Mouse (Mus musculus): Measurements from ENCODE around the gene Gmfg. TPM values are rescaled to one million over a fixed set of nuclear protein-coding genes. Genes with fewer than 3 reads are reported as not detected.

Gmfg gene
- polyA plus RNA-seq, 1 experiment from 2014 or later: 1.8 TPM

DNA sequence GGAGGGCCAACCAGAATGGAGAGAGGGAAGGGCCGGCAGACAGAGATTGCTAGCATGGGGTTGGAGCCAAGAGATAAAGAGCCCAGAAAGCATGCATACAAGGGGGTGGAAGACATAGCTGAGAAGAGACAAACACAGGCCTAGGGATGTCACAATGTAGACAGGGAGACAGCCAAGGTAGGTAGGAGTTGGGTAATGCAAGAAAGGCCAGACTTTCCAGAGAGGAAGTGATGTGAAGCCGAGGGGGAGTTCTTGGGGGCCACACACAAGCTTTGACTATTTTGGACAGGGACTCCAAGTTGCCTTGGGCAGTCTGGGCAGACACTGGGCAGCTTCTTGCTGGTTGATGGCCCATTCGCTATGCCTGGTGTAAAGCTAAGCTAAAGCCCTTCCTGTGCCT, 35.3 kb upstream of the Gmfg start:
- peaks cover 75% of the 10 kb centered on the region for H3K36me3 ChIP-seq (ENCODE audit: control insufficient read depth, insufficient read depth, low read length)
- no peak overlapping the region for H3K9ac ChIP-seq (replicated peaks; ENCODE audit: low read depth, low read length)
- 95% methylated on average over 3 of the region's 3 CpGs for WGBS
- H3K9me3 ChIP-seq (ENCODE audit: control insufficient read depth, low read length): no peaks in the 10 kb centered on the region
- no peak overlapping the region for H3K4me2 ChIP-seq (ENCODE audit: low read depth, low read length)
- no peak overlapping the region for H3K27ac ChIP-seq (ENCODE audit: low read depth, low read length)
- no peaks in the 10 kb centered on the region for H3K4me1 ChIP-seq (ENCODE audit: control insufficient read depth, insufficient read depth, low read length)
- H3K4me3 ChIP-seq (ENCODE audit: low read depth, low read length): no peak overlapping the region
- no peak for ATAC-seq (ENCODE audit: low read depth)
- H3K27me3 ChIP-seq (ENCODE audit: control insufficient read depth, insufficient read depth, low read length): no peaks in the 10 kb centered on the region

DNA sequence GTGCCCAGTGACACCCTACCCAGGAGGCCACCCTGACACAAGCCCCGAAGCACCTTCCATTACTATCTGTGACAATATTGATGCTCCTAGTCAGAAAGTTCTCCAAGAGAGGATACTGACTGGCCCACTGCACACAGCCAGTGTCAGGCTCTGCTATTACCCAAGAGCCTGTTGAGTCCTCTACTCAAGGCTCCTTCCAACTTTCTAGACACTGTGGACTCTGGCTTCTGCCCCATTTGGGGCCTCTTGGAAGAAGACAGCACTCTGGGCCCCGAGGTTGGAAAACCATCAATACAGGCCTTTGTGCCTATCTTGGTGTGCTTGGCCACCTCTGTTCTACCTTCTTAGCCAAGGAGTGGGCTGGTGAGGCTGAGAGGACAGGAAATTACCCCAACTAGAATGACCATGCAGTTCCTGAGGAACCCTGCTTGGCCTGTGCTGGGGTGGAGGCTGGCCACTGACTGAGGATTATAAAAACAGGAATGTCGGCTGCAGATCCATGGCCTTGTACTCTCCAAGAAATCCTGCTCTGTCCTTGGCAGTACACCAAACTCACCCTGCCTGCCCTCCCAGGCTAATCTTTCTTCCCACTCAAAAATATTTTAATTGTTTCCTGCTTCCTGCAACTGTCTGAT, 26.3 kb upstream of the Gmfg start:
- no peak overlapping the region for H3K4me3 ChIP-seq (ENCODE audit: low read depth, low read length)
- no peaks in the 10 kb centered on the region for H3K9me3 ChIP-seq (ENCODE audit: control insufficient read depth, low read length)
- no peaks in the 10 kb centered on the region for H3K27me3 ChIP-seq (ENCODE audit: control insufficient read depth, insufficient read depth, low read length)
- no peak for ATAC-seq (ENCODE audit: low read depth)
- peaks cover 45% of the 10 kb centered on the region for H3K36me3 ChIP-seq (ENCODE audit: control insufficient read depth, insufficient read depth, low read length)
- WGBS: 91% methylated on average over 3 of the region's 3 CpGs
- H3K9ac ChIP-seq (replicated peaks; ENCODE audit: low read depth, low read length): no peak overlapping the region
- no peak overlapping the region for H3K27ac ChIP-seq (ENCODE audit: low read depth, low read length)
- H3K4me2 ChIP-seq (ENCODE audit: low read depth, low read length): no peak overlapping the region
- no peaks in the 10 kb centered on the region for H3K4me1 ChIP-seq (ENCODE audit: control insufficient read depth, insufficient read depth, low read length)

DNA sequence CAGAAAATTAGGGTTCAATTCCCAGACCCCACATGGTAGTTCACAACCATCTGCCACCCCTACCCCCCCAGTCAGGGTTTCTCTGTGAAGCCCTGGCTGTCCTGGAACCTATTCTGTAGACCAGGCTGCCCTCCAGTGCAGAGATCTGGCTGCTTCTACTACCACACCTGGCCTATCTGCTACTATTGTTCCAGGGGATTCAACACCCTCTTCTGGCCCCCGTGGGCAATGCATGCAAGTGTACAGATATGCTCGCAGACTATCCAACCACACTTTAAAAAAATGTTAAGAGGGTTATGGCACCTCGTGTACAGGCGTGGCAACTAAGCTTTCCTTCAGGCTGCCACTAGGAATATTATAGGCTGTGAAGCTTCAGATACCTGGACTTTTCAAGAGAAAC, 24.4 kb upstream of the Gmfg start:
- WGBS: 95% methylated on average over 4 of the region's 4 CpGs
- no peak overlapping the region for H3K4me3 ChIP-seq (ENCODE audit: low read depth, low read length)
- no peaks in the 10 kb centered on the region for H3K27me3 ChIP-seq (ENCODE audit: control insufficient read depth, insufficient read depth, low read length)
- no peak overlapping the region for H3K4me2 ChIP-seq (ENCODE audit: low read depth, low read length)
- no peak overlapping the region for H3K9ac ChIP-seq (replicated peaks; ENCODE audit: low read depth, low read length)
- H3K36me3 ChIP-seq (ENCODE audit: control insufficient read depth, insufficient read depth, low read length): peaks cover 49% of the 10 kb centered on the region
- no peak overlapping the region for H3K27ac ChIP-seq (ENCODE audit: low read depth, low read length)
- no peaks in the 10 kb centered on the region for H3K9me3 ChIP-seq (ENCODE audit: control insufficient read depth, low read length)
- ATAC-seq (ENCODE audit: low read depth): no peak
- no peaks in the 10 kb centered on the region for H3K4me1 ChIP-seq (ENCODE audit: control insufficient read depth, insufficient read depth, low read length)

DNA sequence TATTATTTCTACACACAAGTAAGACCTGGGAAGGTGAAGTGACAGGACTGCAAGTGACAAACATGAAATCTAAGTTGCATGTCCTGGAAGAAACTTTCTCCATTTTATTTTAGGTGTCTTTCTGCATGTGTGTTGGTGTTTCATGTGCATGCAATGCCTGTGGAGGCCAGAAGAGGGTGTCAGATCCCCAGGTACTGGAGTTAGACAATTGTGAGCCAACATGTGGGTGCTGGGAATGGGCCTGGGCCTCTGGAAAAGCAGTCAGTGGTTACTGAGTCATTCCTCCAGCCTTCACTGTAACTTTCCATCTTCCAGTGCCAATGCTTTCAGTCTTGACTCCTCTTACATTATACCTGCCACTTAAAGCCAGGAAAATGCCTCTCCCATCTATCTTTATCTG, 19.9 kb upstream of the Gmfg start:
- ATAC-seq (ENCODE audit: low read depth): no peak
- Histone ChIP-seq H3K27me3 (ENCODE audit: control insufficient read depth, insufficient read depth, low read length) (no peaks in the 10 kb centered on the region), H3K4me1 (ENCODE audit: control insufficient read depth, insufficient read depth, low read length) (no peaks in the 10 kb centered on the region), H3K36me3 (ENCODE audit: control insufficient read depth, insufficient read depth, low read length) (peaks cover 47% of the 10 kb centered on the region; the same call in 1 of the 2 replicates), H3K9me3 (ENCODE audit: control insufficient read depth, low read length) (no peaks in the 10 kb centered on the region), H3K9ac (replicated peaks; ENCODE audit: low read depth, low read length) (no peak overlapping the region), H3K4me3 (ENCODE audit: low read depth, low read length) (no peak overlapping the region), H3K4me2 (ENCODE audit: low read depth, low read length) (no peak overlapping the region), H3K27ac (ENCODE audit: low read depth, low read length) (no peak overlapping the region)

DNA sequence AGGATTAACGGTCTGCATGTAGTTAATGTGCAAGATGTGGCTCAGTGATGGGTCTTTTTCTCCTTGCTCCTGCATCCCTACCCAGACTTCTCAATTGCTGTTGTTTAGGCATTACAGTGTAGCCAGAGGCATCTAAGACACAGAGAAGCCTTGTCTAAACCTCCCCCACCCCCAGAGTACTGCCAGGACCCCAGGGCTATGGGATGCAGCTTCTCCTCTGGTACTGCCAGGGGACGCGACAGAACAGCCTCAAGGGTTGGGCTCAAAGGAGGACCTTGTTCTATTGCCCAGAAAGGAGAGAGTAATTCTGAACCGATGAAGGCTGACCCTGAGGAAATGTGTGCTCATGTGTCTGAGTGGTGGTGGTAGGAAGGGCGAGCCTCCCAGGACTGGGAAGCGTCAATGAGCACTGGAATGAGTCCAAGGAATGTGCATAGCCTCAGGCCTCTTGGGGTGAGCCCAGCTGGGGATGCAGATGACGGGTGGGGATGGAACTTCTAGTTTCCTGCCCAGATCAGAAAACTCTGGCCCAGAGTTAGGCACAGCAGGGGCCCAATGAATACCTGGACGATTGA, 19.1 kb upstream of the Gmfg start:
- Histone ChIP-seq H3K27me3 (ENCODE audit: control insufficient read depth, insufficient read depth, low read length) (no peaks in the 10 kb centered on the region), H3K9ac (replicated peaks; ENCODE audit: low read depth, low read length) (no peak overlapping the region), H3K4me1 (ENCODE audit: control insufficient read depth, insufficient read depth, low read length) (no peaks in the 10 kb centered on the region), H3K4me3 (ENCODE audit: low read depth, low read length) (no peak overlapping the region), H3K27ac (ENCODE audit: low read depth, low read length) (no peak overlapping the region), H3K9me3 (ENCODE audit: control insufficient read depth, low read length) (no peaks in the 10 kb centered on the region), H3K4me2 (ENCODE audit: low read depth, low read length) (no peak overlapping the region), H3K36me3 (ENCODE audit: control insufficient read depth, insufficient read depth, low read length) (peaks cover 48% of the 10 kb centered on the region; the same call in 1 of the 2 replicates)
- 69% methylated on average over 8 of the region's 8 CpGs for WGBS
- ATAC-seq (ENCODE audit: low read depth): no peak; the same call in 1 of the 2 replicates

DNA sequence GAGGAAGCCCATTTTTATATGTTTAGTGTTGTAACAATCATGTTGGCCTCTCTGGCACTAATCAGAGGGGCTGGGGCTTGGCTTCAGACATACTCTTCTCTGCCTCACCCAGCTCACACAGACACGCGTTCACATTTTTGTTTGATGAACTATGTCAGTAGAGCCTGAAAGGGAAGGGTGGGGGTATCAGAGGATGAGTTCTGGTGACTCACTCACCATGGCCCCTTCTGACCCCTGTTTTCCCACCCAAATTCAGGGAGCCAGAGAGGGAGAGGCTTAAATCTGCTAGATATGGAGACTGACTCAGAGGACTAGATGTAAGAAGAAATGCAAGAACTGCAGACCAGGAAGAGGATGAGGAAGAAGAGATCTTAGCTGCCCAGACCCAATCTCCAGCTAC, 17.8 kb upstream of the Gmfg start:
- no peak overlapping the region for H3K4me3 ChIP-seq (ENCODE audit: low read depth, low read length)
- 100% methylated on average over 2 of the region's 2 CpGs for WGBS
- H3K36me3 ChIP-seq (ENCODE audit: control insufficient read depth, insufficient read depth, low read length): peaks cover 42% of the 10 kb centered on the region; the same call in 1 of the 2 replicates
- H3K9me3 ChIP-seq (ENCODE audit: control insufficient read depth, low read length): no peaks in the 10 kb centered on the region
- ATAC-seq (ENCODE audit: low read depth): no peak
- H3K4me2 ChIP-seq (ENCODE audit: low read depth, low read length): no peak overlapping the region
- no peak overlapping the region for H3K27ac ChIP-seq (ENCODE audit: low read depth, low read length)
- H3K4me1 ChIP-seq (ENCODE audit: control insufficient read depth, insufficient read depth, low read length): no peaks in the 10 kb centered on the region
- no peak overlapping the region for H3K9ac ChIP-seq (replicated peaks; ENCODE audit: low read depth, low read length)
- no peaks in the 10 kb centered on the region for H3K27me3 ChIP-seq (ENCODE audit: control insufficient read depth, insufficient read depth, low read length)

DNA sequence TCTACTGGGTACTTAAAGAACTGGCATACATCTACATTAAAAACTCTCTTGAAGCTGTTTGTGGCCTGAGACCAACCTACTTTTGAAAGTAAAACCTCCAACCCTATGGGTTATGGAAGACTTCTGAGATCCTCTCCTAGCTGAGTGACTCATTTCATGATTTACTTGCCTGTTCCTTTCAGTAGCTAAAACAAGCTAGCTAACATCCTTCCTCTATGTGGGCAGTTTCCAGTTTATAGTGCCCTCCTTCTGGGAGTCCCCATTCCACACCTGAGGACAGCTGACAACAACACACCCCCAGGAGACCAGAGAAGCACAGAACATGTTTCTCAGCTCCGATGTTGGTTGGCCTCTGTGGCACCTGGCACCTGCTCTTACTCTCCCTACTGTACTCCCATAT, 14.2 kb upstream of the Gmfg start:
- Histone ChIP-seq H3K9me3 (ENCODE audit: control insufficient read depth, low read length) (no peaks in the 10 kb centered on the region), H3K4me1 (ENCODE audit: control insufficient read depth, insufficient read depth, low read length) (no peaks in the 10 kb centered on the region), H3K36me3 (ENCODE audit: control insufficient read depth, insufficient read depth, low read length) (peaks cover 21% of the 10 kb centered on the region; the same call in 1 of the 2 replicates), H3K9ac (replicated peaks; ENCODE audit: low read depth, low read length) (no peak overlapping the region), H3K27ac (ENCODE audit: low read depth, low read length) (no peak overlapping the region), H3K4me3 (ENCODE audit: low read depth, low read length) (no peak overlapping the region), H3K4me2 (ENCODE audit: low read depth, low read length) (no peak overlapping the region), H3K27me3 (ENCODE audit: control insufficient read depth, insufficient read depth, low read length) (no peaks in the 10 kb centered on the region)
- ATAC-seq (ENCODE audit: low read depth): no peak
- WGBS: 95% methylated on average over 1 of the region's 1 CpGs

DNA sequence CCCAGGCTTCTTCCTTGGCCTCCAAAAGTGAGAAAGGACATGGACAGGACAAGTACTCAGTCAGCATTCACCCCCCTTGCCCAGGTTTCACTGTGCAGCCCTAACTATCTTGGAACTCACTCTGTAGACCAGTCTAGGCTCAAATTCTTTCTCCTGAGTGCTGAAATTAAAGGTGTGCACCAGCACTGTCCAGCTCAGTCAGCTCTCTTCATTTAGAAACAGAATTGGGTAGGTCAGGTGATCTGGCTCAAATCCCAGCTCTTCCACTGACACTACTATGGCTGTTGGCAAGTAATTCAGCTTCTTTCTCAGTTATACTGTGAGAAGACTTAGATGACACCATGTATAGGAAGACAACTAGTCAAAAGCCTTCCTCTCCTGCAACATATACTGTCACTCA, 9.5 kb upstream of the Gmfg start:
- Histone ChIP-seq H3K27me3 (ENCODE audit: control insufficient read depth, insufficient read depth, low read length) (no peaks in the 10 kb centered on the region), H3K4me3 (ENCODE audit: low read depth, low read length) (no peak overlapping the region), H3K36me3 (ENCODE audit: control insufficient read depth, insufficient read depth, low read length) (peaks cover 9% of the 10 kb centered on the region; the same call in 1 of the 2 replicates), H3K4me1 (ENCODE audit: control insufficient read depth, insufficient read depth, low read length) (peaks cover 6% of the 10 kb centered on the region), H3K4me2 (ENCODE audit: low read depth, low read length) (no peak overlapping the region), H3K9ac (replicated peaks; ENCODE audit: low read depth, low read length) (no peak overlapping the region), H3K27ac (ENCODE audit: low read depth, low read length) (no peak overlapping the region), H3K9me3 (ENCODE audit: control insufficient read depth, low read length) (no peaks in the 10 kb centered on the region)
- ATAC-seq (ENCODE audit: low read depth): no peak

DNA sequence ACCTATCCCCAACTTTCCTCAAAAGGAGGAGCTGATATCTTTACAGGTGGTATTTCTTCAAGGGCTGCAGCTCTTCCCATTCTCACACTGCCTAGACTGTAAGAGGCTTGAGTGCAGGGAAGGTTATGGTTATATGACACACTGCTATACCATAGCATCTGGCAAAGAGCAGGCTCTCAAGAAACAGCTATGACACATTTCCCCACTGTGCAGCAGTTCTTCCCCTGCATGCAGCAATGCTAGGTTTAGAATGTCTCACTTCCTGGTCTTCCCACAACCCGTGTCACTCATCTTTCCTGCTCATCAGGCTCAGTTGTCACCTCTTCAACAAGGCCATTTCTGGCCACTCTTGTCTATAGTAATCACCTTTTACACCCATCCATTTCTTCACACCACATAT, 6.7 kb upstream of the Gmfg start:
- no peaks in the 10 kb centered on the region for H3K36me3 ChIP-seq (ENCODE audit: control insufficient read depth, insufficient read depth, low read length)
- peaks cover 19% of the 10 kb centered on the region for H3K4me1 ChIP-seq (ENCODE audit: control insufficient read depth, insufficient read depth, low read length)
- no peak overlapping the region for H3K9ac ChIP-seq (replicated peaks; ENCODE audit: low read depth, low read length)
- no peak overlapping the region for H3K27ac ChIP-seq (ENCODE audit: low read depth, low read length)
- H3K4me2 ChIP-seq (ENCODE audit: low read depth, low read length): no peak overlapping the region
- no peak for ATAC-seq (ENCODE audit: low read depth)
- no peak overlapping the region for H3K4me3 ChIP-seq (ENCODE audit: low read depth, low read length)
- H3K9me3 ChIP-seq (ENCODE audit: control insufficient read depth, low read length): no peaks in the 10 kb centered on the region
- WGBS: 83% methylated on average over 1 of the region's 1 CpGs
- H3K27me3 ChIP-seq (ENCODE audit: control insufficient read depth, insufficient read depth, low read length): no peaks in the 10 kb centered on the region
